Mouse (Mus musculus): ENCODE data around the gene Samhd1.
"Not testable (repeated sequence)": the region's sequence is repeated elsewhere in the genome, so short reads cannot be mapped to it uniquely, and the experiment has no call there.

Samhd1 gene

GRCm38 (mm10) chr2:157135014-157135413 lies at the start of gene Samhd1:
TSS of gene Samhd1 (minus strand) at chr2:157135265.
- DNase-seq: peak; percentile 94

GRCm38 (mm10) chr2:157178167-157178566 lies 43.1 kb upstream of the Samhd1 start:
- no peak for DNase-seq

GRCm38 (mm10) chr2:157176248-157176647 lies 41.2 kb upstream of the Samhd1 start:
- DNase-seq: no peak

DNA sequence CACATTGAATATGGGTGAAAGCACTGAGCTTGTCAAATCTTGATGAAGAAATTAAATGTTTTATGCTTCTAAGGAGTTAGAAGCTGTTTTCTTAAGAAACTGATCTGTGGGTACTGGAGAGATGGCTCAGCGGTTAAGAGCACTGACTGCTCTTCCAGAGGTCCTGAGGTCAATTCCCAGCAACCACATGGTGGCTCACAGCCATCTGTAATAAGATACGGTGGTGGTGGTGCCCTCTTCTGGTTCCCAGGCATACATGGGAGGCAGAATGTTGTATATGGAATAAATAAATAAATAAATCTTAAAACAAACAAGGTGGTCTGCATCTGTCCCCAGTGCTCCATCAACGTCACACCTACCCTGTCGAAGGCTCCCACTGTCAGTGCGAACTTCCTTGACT lies 39.4 kb upstream of the Samhd1 start:
- no peak for DNase-seq

GRCm38 (mm10) chr2:157173555-157173954 lies 38.5 kb upstream of the Samhd1 start:
- no peak for DNase-seq

- no peak for DNase-seq
Measured at GRCm38 (mm10) chr2:157172984-157173383, 37.9 kb upstream of the Samhd1 start.

- DNase-seq: no peak
Measured at GRCm38 (mm10) chr2:157170626-157171025, 35.6 kb upstream of the Samhd1 start.

DNA sequence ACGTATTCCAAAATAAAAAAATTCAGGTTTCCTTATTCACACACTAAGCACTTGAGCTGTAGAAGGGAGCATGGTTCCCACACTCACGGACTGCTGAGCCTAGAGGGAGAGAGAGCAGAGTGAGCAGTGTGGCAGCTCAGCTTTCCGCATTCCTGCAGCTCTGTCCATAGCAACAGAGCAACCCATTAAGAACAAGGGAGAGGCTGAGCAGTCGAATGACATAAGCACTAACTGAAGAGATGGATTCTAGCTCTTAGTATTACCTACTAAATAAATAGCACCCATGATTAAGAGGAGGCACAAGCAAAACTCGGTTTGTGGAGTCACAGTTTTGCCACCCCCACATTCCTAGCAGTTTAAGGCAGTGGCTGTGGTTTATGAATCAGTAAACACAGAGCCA lies 35.1 kb upstream of the Samhd1 start:
- DNase-seq: peak; percentile 4

DNA sequence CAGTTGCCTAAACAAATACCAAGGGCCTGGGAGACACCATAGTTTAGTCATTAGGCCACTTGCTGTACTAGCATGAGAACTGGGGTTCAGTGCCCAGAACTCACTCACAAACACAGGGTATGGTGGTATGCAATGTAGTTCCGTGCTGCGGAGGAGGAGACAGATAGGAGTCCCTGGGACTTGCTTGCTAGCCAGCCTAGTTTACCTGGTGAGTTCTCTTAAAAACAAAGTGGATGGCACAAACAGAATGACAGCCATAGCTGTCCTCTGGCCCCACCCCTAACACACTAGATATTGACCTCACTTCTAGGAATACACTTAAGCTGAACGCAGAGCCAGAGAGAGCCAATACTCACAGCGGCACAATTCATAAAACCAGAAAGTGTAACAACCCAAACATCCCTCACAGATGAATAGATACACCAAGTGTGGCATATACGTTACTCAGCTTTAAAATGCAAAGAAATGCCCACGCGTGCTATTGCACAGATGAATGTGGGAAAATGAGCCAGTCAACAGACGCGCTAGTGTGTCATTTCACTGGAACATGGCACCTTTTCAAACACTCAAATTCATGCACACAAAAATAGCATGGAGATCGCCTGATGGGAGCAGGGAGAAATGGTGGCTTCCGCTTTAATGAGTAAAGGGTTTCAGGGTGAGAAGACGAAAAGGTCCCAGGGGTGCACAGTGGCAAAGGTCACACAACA lies 31.5 kb upstream of the Samhd1 start:
- no peak for DNase-seq

GRCm38 (mm10) chr2:157165312-157166224 lies 30.5 kb upstream of the Samhd1 start:
- DNase-seq: not testable (repeated sequence)

- no peak for DNase-seq
Measured at GRCm38 (mm10) chr2:157164101-157164500, 29.0 kb upstream of the Samhd1 start.

DNA sequence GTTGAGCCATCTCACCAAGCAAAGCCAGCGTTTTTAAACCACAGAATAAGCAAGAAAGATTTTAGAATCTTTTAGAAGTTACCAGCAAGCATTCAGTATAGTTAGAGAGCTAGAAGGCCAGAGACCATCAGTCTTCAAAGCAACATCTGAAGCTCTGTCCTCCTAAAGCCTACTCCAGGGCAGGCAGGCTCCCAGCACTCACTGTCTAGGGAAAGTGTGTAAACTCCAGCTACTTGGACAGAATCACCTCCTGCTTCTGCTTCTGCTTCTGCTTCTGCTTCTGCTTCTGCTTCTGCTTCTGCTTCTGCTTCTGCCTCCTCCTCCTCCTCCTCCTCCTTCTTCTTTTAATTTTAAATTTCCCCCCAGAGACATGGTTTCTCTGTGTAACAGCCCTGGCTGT lies 21.0 kb upstream of the Samhd1 start:
- DNase-seq: no peak

DNA sequence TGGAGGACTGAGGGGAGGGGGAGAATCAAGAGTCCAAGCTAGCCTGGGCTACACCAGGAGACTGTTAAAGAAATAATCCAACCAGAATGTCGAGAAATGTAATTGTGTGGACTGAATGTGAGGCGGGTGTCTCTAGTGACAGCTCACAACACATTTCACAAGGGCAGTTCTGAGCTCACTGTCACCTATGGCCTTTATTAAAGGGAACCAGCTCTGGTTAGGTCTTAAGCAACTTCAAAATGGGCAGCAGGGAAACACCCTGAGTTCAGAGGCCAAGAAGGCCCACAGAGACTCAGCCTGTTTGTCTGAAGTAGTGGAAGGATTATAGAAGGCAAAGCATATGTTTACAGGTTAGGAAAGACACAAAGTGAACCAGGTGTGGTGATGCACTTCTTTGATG lies 18.2 kb upstream of the Samhd1 start:
- no peak for DNase-seq

DNA sequence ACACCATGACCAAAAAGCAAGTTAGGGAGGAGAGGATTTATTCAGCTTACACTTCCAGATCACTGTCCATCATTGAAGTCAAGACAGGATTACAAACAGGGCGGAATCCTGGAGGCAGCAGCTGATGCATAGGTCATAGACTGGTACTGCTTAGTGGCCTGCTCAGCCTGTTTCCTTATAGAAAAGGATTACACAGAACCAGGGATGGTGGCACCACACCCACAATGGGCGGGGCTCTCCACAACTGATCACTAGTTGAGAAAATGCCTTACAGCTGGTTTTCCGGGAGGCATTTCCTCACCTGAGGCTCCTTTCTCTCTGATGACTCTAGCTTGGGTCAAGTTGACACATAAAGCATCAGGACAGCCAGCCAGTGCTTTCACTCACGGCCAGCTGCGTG lies 13.4 kb upstream of the Samhd1 start:
- DNase-seq: no peak

- no peak for DNase-seq
Measured at GRCm38 (mm10) chr2:157147397-157148020, 12.4 kb upstream of the Samhd1 start.

DNA sequence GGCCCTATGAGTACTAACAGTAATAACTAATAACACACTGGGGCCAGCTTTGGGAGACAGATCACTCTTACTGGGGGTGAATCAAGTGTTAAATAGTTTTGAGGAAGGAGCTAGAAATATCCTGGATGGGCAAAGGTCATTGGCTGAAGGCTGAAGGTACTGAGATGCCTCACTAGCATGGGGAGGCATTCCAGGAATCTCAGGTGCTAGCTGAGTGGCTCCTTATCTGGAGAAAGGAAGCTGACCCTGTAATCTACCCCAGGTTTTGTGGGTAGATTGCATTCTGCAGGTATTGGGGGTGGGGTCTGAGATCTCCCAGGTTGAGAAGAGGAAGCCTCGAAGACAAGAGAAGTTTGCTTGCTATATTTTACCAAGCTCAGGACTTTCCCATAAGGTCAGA lies 10.1 kb upstream of the Samhd1 start:
- DNase-seq: no peak

- DNase-seq: no peak
Measured at GRCm38 (mm10) chr2:157144132-157144531, 9.1 kb upstream of the Samhd1 start.

- no peak for DNase-seq
Measured at GRCm38 (mm10) chr2:157141962-157142361, 6.9 kb upstream of the Samhd1 start.

DNA sequence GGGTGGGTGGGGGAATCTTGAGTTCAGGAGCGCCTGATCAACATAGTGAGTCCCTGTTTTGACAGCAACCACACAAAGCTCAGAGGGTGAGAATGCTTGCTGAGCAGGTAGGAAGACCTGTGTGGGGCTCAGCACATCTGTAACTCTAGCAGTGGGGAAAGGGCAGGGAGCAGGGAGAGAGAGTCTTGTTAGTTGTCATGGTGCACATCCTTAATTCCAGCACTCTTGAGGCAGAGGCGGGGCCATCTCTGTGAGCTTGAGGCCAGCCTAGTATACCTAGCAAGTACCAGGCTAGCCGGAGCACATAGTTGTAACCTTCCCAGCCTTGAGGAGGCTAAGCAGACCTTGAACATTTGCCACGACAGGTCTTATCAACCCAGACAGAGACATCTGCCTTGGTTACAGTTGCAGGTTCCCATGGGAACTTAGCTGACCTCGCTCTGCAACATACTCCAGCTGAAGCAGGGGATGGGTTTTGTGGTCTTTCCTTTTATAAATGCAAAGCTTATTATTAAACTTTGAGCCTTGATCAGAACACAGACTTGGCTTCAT lies 4.3 kb upstream of the Samhd1 start:
- no peak for DNase-seq

DNA sequence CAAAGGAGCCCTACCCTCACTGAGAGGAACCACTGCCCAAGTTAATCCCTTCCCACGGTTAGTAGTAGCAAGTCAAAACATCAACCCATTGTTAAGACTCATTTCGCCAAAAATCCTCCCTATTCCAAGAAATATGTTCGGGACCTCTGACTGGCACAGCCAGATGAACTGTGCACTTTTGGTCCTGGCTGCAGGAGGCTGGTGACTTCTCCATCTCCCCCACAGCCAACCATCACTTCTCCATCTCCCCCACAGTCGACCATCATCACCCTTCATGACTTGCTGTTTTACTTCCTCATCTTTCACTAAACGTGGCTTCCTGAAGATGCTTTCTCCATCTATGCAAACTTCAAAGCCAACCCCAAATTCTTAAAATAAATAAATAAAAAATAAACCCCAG lies 3.7 kb upstream of the Samhd1 start:
- DNase-seq: no peak

GRCm38 (mm10) chr2:157137959-157138731 lies 3.1 kb upstream of the Samhd1 start:
- no peak for DNase-seq

GRCm38 (mm10) chr2:157136646-157137045 lies 1.6 kb upstream of the Samhd1 start:
- no peak for DNase-seq

DNA sequence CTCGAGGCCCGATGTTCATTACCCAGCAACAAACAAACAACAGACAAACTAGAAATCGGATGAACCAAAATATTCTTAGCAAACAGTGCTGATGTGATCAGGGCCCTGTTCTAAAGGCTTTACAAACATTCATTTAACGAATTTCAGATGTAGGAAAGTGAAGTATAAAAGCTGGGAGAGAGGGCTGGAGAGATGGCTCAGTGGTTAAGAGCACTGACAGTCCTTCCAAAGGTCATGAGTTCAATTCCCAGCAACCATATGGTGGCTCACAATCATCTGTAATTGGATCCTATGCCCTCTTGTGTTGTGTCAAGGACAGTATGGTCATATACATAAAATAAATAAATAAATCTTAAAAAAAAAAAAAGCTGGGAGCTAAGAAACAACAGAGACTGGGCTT lies 1.1 kb upstream of the Samhd1 start:
- DNase-seq: no peak
